Mouse (Mus musculus): Measurements from ENCODE around the gene Esyt2. TPM values are rescaled to one million over a fixed set of nuclear protein-coding genes. Genes with fewer than 3 reads are reported as not detected.

Gene Esyt2
- polyA plus RNA-seq, 1 experiment from 2014 or later = 9.9 TPM

DNA sequence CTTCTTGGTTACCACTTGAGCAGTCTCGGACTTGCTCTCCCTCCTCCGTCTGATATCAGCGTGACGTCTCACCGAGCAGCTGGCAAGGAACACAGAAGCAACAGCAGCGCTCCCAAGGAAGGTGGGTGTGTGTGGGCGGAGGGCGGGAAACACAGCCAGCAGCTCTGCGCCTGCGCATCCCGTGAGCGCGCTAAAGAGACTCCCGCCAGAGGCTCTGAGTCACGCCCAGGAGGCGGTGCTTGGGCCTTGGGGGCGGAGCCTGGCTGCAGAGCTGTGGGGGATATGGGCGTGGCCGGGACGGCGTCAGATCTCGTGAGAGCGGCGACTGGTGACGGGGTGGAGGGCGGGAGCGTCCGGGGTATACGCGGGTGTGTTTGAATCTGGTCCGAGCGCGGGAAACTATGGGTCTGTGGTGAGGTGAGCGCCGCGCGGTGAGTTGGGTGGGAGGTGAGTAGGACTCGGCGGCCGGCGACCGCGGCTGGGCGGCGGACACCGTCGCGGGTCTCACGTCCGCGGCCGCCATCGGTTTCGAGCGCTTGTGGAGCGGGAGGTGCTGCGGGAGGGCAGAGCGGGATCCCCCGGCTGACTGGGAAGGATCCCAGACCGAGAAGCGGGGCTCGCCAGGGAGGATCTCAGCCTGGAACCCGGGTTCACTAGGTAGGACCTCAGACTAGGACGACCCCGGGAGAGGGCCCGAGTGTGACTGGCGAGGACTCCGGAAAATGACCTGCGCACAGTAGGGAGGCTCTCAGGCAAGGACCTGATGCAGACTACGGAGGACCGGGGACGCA, 124.2 kb downstream of the Esyt2 start, which contains the start of gene Ncapg2:
TSS of gene Ncapg2 (plus strand) at position 358 of the 791 bp plus-strand sequence.
- H3K27me3 ChIP-seq (replicated peaks) = no peaks in the 10 kb centered on the region
- peaks cover 30% of the 10 kb centered on the region for H3K9me3 ChIP-seq
- peak within 1 kb of the TSS; percentile 95 for H3K4me2 ChIP-seq
- H3K4me1 ChIP-seq = peaks cover 17% of the 10 kb centered on the region
- peak; percentile 100 for ATAC-seq (ENCODE audit: extremely low read depth, insufficient number of reproducible peaks, low FRiP score, low TSS enrichment)
- H3K36me3 ChIP-seq = peaks cover 55% of the 10 kb centered on the region
- H3K9ac ChIP-seq = peak within 1 kb of the TSS; percentile 90
- H3K27ac ChIP-seq (replicated peaks) = peak within 1 kb of the TSS; percentile 22
- WGBS = under 1% methylated on average over 65 of the region's 72 CpGs
- H3K4me3 ChIP-seq = peak within 1 kb of the TSS; percentile 77

DNA sequence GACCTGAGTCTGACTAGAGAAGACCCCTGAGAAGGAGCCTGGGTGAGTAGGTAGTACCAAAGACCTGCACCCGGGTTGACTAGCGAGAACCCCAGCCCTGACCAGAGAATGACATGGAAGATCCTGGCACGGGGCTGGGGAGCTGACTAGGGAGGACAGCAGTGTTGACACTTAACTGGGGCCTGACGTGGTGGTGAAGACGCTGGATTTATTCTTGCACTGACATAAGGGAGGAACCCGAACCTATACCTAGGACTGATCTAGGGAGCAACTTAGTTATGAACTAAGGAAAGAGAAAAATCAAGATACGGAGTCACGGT, 124.8 kb downstream of the Esyt2 start:
- no peaks in the 10 kb centered on the region for H3K27me3 ChIP-seq (replicated peaks)
- H3K36me3 ChIP-seq = peaks cover 60% of the 10 kb centered on the region
- WGBS = 11% methylated on average over 8 of the region's 8 CpGs
- peaks cover 17% of the 10 kb centered on the region for H3K4me1 ChIP-seq
- H3K9ac ChIP-seq = peak overlapping the region; percentile 90
- H3K4me3 ChIP-seq = peak overlapping the region; percentile 77
- peaks cover 30% of the 10 kb centered on the region for H3K9me3 ChIP-seq
- ATAC-seq (ENCODE audit: extremely low read depth, insufficient number of reproducible peaks, low FRiP score, low TSS enrichment) = no peak
- H3K4me2 ChIP-seq = peak overlapping the region; percentile 95
- H3K27ac ChIP-seq (replicated peaks) = peak overlapping the region; percentile 22; the same call in 1 of the 2 replicates

DNA sequence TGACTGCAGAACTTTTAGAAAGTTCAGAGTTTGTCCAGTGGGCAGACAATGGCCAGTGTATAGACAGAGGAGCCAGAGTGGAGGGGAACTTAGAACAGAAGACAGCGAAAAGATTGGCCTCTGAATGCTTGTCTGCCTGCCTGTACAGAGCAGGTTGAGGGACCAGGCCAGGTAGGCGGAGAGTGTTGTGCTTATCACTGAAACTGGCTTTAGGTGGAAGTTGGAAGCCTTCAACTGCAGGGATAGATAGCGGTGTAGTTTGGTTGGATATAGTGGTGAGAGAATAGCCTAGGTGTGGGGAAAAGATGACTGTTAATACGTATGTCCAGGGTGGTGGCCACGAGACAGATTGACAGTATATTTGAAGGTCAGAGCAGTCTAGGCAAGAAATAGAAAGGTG, 126.9 kb downstream of the Esyt2 start:
- 0 out of 2 replicates have a peak overlapping the region, but pooled peaks have one; percentile 7 for H3K9ac ChIP-seq
- 86% methylated on average over 5 of the region's 5 CpGs for WGBS

DNA sequence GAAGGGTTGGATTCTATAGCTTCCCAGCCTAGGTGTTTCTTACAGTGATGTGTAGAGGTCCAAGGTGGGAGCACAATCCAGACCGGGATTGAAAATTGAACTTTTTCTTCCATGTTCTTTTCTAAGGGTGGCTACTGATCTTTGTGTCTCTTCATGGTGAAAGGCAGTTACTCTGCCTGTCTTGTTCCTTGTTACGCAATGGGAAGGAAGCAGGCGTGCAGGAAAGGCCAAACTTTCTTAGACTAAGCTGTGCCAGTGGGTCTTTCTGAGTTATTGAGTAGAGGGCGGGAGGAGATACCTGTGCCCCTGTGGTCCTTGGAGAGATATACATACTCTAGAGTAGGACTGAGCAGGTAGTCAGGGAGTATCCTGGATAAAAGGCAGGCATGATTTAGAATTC, 133.9 kb downstream of the Esyt2 start:
- no peak overlapping the region for H3K4me2 ChIP-seq
- no peak for ATAC-seq (ENCODE audit: extremely low read depth, insufficient number of reproducible peaks, low FRiP score, low TSS enrichment)
- H3K9ac ChIP-seq = no peak overlapping the region
- H3K4me3 ChIP-seq = no peak overlapping the region
- 92% methylated on average over 4 of the region's 4 CpGs for WGBS
- peaks cover 83% of the 10 kb centered on the region for H3K36me3 ChIP-seq
- H3K27ac ChIP-seq (replicated peaks) = no peak overlapping the region
- H3K27me3 ChIP-seq (replicated peaks) = no peaks in the 10 kb centered on the region
- no peaks in the 10 kb centered on the region for H3K4me1 ChIP-seq
- H3K9me3 ChIP-seq = no peaks in the 10 kb centered on the region

More for the DNA sequence above, 126.9 kb downstream of the Esyt2 start:
- Histone ChIP-seq H3K9me3 (peaks cover 14% of the 10 kb centered on the region; the same call in 1 of the 2 replicates), H3K27me3 (replicated peaks) (no peaks in the 10 kb centered on the region), H3K4me2 (no peak overlapping the region), H3K36me3 (peaks cover 63% of the 10 kb centered on the region), H3K27ac (replicated peaks) (no peak overlapping the region), H3K4me1 (peaks cover 17% of the 10 kb centered on the region), H3K4me3 (no peak overlapping the region)
- no peak for ATAC-seq (ENCODE audit: extremely low read depth, insufficient number of reproducible peaks, low FRiP score, low TSS enrichment)

DNA sequence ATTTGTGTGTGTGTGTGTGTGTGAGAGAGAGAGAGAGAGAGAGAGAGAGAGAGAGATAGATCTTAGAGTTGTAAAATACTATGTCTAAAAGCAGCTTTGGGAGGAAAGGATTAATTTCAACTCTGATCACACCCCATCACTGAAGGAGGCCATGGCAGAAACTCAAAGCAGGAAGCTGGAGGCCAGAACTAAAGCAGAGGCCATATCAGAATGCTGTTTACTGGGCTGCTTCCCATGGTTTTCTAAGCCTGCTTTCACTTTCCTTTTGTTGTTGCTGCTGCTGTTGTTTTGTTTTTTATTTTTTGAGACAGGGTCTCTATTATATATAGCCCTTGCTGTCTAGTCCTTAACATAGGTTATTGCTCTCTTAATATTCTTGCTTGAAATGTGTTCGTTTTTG, 135.5 kb downstream of the Esyt2 start:
- no peak overlapping the region for H3K9ac ChIP-seq
- peaks cover 82% of the 10 kb centered on the region for H3K36me3 ChIP-seq
- H3K4me1 ChIP-seq = no peaks in the 10 kb centered on the region
- H3K9me3 ChIP-seq = no peaks in the 10 kb centered on the region
- WGBS = 88% methylated on average over 1 of the region's 1 CpGs
- H3K4me3 ChIP-seq = no peak overlapping the region
- H3K27ac ChIP-seq (replicated peaks) = no peak overlapping the region
- ATAC-seq (ENCODE audit: extremely low read depth, insufficient number of reproducible peaks, low FRiP score, low TSS enrichment) = no peak
- no peaks in the 10 kb centered on the region for H3K27me3 ChIP-seq (replicated peaks)
- H3K4me2 ChIP-seq = no peak overlapping the region

DNA sequence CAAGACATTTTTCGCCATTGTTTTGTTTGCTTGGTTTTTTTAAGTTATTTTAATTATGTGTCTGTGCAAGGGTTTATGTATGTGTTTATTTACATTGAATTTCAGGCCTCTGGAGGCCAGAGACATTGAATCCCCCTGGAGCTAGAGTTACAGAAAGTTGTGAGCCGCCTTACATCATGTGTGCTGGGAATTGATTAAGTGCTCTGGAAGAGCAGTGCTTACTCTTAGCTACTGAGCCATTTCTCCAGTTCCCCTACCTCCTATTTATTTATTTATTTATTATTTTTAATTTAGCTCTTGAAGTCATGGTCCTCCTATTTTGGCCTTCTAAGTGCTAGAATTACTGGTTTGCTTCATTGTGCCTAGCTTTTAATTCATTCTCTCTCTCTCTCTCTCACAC, 140.7 kb downstream of the Esyt2 start:
- H3K9ac ChIP-seq = no peak overlapping the region
- H3K4me1 ChIP-seq = no peaks in the 10 kb centered on the region

DNA sequence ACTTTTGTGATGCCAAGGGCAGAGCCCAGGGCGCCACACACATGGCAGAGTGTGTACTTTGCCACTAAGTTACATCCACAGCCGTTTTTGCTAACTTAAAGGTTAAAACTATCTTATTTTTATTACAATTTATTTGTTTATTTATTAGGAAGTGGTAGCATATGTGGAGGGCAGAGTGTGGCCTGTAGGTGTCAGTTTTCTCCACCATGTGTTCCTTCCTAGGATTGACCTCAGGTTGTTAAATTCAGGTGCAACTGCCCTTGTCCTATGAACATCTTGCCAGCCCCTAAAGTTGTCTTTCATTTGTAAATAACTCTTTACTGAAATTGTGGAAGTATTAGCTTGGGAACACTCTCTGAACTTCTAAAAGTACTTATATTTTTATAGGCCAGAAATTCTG, 144.4 kb downstream of the Esyt2 start:
- ATAC-seq (ENCODE audit: extremely low read depth, insufficient number of reproducible peaks, low FRiP score, low TSS enrichment) = no peak
- H3K9me3 ChIP-seq = no peaks in the 10 kb centered on the region
- H3K4me1 ChIP-seq = no peaks in the 10 kb centered on the region
- no peak overlapping the region for H3K27ac ChIP-seq (replicated peaks)
- H3K9ac ChIP-seq = no peak overlapping the region
- no peak overlapping the region for H3K4me3 ChIP-seq
- no peaks in the 10 kb centered on the region for H3K27me3 ChIP-seq (replicated peaks)
- H3K36me3 ChIP-seq = peaks cover 94% of the 10 kb centered on the region
- 86% methylated on average over 2 of the region's 2 CpGs for WGBS
- no peak overlapping the region for H3K4me2 ChIP-seq

More for the DNA sequence above, 140.7 kb downstream of the Esyt2 start:
- Histone ChIP-seq H3K27ac (replicated peaks) (no peak overlapping the region), H3K27me3 (replicated peaks) (no peaks in the 10 kb centered on the region), H3K4me2 (no peak overlapping the region), H3K36me3 (peaks cover 92% of the 10 kb centered on the region), H3K4me3 (no peak overlapping the region), H3K9me3 (no peaks in the 10 kb centered on the region)
- 91% methylated on average over 2 of the region's 2 CpGs for WGBS
- ATAC-seq (ENCODE audit: extremely low read depth, insufficient number of reproducible peaks, low FRiP score, low TSS enrichment) = no peak

DNA sequence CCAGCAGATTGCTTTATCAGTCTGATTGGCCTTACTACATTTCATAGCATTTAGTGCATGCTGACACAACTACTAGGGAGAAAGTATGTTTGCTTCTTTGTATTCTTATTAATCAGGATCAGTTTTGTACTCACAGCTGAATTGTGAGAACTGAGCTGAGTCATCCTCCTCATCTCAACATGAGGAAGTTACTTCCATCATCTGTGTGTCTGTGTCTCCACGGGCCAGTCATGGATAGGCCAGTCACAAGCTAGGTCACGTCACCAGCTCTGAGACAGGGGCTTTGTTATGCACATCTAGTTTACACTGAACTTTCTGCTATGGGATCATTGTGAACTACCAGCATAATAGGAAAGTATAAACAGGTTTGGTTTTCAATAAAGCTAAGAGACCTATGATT, 152.7 kb downstream of the Esyt2 start:
- no peak for ATAC-seq (ENCODE audit: extremely low read depth, insufficient number of reproducible peaks, low FRiP score, low TSS enrichment)
- Histone ChIP-seq H3K9me3 (no peaks in the 10 kb centered on the region), H3K9ac (no peak overlapping the region), H3K36me3 (peaks cover 82% of the 10 kb centered on the region), H3K4me1 (no peaks in the 10 kb centered on the region), H3K27me3 (replicated peaks) (no peaks in the 10 kb centered on the region), H3K27ac (replicated peaks) (no peak overlapping the region), H3K4me3 (no peak overlapping the region), H3K4me2 (no peak overlapping the region)
- WGBS = 88% methylated on average over 2 of the region's 2 CpGs

DNA sequence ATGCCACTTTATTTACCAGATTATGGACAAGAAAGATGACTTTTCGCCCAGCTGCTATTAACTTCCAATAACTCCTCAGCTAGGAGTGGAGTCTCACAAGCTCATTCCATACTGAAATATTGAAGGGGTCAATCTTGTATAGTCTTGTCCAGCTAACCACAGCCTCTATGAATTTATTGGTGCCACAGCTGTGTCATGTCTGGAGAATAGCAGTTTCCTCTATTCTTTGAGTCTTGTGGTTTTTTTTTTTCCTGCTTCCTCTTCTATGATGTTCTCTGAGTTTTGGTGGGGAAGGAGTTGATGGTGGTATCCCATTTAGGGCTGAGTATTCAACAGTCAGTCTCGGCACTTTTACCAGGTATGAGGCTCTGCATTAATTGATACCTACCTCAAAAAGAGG, 154.2 kb downstream of the Esyt2 start:
- Histone ChIP-seq H3K4me3 (no peak overlapping the region), H3K9me3 (no peaks in the 10 kb centered on the region), H3K27me3 (replicated peaks) (no peaks in the 10 kb centered on the region), H3K27ac (replicated peaks) (no peak overlapping the region), H3K4me2 (no peak overlapping the region), H3K36me3 (peaks cover 82% of the 10 kb centered on the region), H3K9ac (no peak overlapping the region), H3K4me1 (no peaks in the 10 kb centered on the region)
- 83% methylated on average over 2 of the region's 2 CpGs for WGBS
- ATAC-seq (ENCODE audit: extremely low read depth, insufficient number of reproducible peaks, low FRiP score, low TSS enrichment) = no peak

DNA sequence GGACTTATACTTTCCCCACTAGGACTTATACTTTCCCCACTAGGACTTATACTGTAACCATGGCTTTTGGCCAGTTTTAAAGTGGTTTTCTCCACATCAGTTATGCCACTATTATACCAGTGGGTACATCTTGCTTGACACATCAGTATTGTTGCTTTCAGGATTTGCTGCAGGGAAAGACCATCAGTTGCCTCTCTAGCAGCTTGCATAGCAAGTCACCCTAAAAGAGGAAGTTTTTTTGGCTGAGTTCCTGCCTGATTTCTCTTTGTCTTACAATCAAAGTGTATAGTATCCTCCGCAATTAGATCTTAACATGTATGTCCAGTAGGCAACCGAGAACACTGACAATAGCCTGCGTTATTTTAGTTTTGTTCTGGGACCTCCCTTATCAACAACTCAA, 155.1 kb downstream of the Esyt2 start:
- 85% methylated on average over 3 of the region's 3 CpGs for WGBS
- no peak overlapping the region for H3K4me2 ChIP-seq
- H3K9ac ChIP-seq = no peak overlapping the region
- H3K27ac ChIP-seq (replicated peaks) = no peak overlapping the region
- ATAC-seq (ENCODE audit: extremely low read depth, insufficient number of reproducible peaks, low FRiP score, low TSS enrichment) = no peak
- no peaks in the 10 kb centered on the region for H3K9me3 ChIP-seq
- peaks cover 84% of the 10 kb centered on the region for H3K36me3 ChIP-seq
- no peak overlapping the region for H3K4me3 ChIP-seq
- H3K4me1 ChIP-seq = no peaks in the 10 kb centered on the region
- H3K27me3 ChIP-seq (replicated peaks) = no peaks in the 10 kb centered on the region

DNA sequence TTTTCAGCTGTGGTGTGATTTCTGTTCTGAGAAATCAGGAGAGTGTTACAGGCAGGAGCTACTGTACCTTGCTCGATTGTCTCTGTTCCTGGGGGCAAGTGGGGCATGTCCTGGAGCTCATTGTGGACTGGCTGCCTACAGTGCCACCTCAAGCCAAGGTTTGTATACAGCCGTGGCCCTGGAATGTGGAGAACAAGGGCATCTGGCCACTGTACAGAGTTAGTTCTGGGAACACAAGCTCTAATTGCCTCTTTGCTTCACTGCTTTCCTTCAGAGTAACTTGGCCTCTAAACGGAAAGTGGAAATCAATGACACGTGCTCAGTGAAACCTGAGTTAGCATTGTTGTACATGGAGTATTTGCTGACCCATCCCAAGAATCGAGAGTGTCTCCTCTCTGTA, 157.6 kb downstream of the Esyt2 start:
- Histone ChIP-seq H3K27me3 (replicated peaks) (no peaks in the 10 kb centered on the region), H3K36me3 (peaks cover 88% of the 10 kb centered on the region), H3K4me2 (no peak overlapping the region), H3K4me3 (no peak overlapping the region), H3K27ac (replicated peaks) (no peak overlapping the region), H3K9me3 (no peaks in the 10 kb centered on the region), H3K4me1 (no peaks in the 10 kb centered on the region), H3K9ac (no peak overlapping the region)
- no peak for ATAC-seq (ENCODE audit: extremely low read depth, insufficient number of reproducible peaks, low FRiP score, low TSS enrichment)
- 81% methylated on average over 5 of the region's 5 CpGs for WGBS

Measured in heart, embryonic 13.5 days (tissue).